Mouse (Mus musculus) midbrain, embryonic 15.5 days (tissue): ENCODE data around the gene Trim13. TPM values are rescaled to one million over a fixed set of nuclear protein-coding genes. Genes with fewer than 3 reads are reported as not detected.
A peak's percentile ranks its signal among the peaks of the same experiment; 100 is the strongest.
"Not testable (repeated sequence)": the region's sequence is repeated elsewhere in the genome, so short reads cannot be mapped to it uniquely, and the experiment has no call there.

ENCODE experiments used
- ATAC-seq: fragments of 200-750 bp; cut with Nextera tagmentation; replicated peaks from 2 replicates; pipeline ENCODE4 v1.8.0; 2017; ENCODE audit warnings: moderate TSS enrichment
- H3K27ac ChIP-seq: fragments of 300-500 bp; sonication (generic); 2 replicates; pipeline ENCODE4 v1.5.1; 2015; ENCODE audit warnings: mild to moderate bottlenecking, inconsistent platforms
- H3K27me3 ChIP-seq: fragments of 300-500 bp; sonication (generic); replicated peaks from 2 replicates; pipeline ENCODE4 v1.6.1; 2015; ENCODE audit warnings: inconsistent platforms
- H3K36me3 ChIP-seq: fragments of 300-500 bp; sonication (generic); replicated peaks from 2 replicates; pipeline ENCODE4 v1.6.1; 2015; ENCODE audit warnings: inconsistent platforms
- H3K4me1 ChIP-seq: fragments of 300-500 bp; sonication (generic); 2 replicates; pipeline ENCODE4 v1.6.1; 2015; ENCODE audit warnings: inconsistent platforms
- H3K4me2 ChIP-seq: fragments of 300-500 bp; sonication (generic); 2 replicates; pipeline ENCODE4 v1.6.1; 2015; ENCODE audit warnings: inconsistent platforms, mild to moderate bottlenecking, moderate library complexity
- H3K4me3 ChIP-seq: fragments of 300-500 bp; sonication (generic); 2 replicates; pipeline ENCODE4 v1.5.1; 2015; ENCODE audit warnings: mild to moderate bottlenecking, inconsistent platforms
- H3K9ac ChIP-seq: fragments of 300-500 bp; sonication (generic); 2 replicates; pipeline ENCODE4 v1.6.1; 2015; ENCODE audit warnings: mild to moderate bottlenecking, inconsistent platforms
- H3K9me3 ChIP-seq: fragments of 300-500 bp; sonication (generic); 2 replicates; pipeline ENCODE4 v1.6.1; 2016; ENCODE audit warnings: inconsistent platforms
- WGBS: fragments of 180-500 bp; shearing (Covaris S2); methylation state at CpG from one replicate; pipeline ENCODE4 v1.1.7; 2015; ENCODE audit warnings: mixed read lengths; 5-methylcytosine and 5-hydroxymethylcytosine counted together
- polyA plus RNA-seq: library from polyadenylated mRNA; unstranded; fragments of >200 nt; fragmentation: Nextera tagmentation; extraction: Ambion mirVana; gene quantifications from 2 replicates; pipeline ENCODE4 v1.2.1, GENCODE M21; 2015

Trim13 gene
- polyA plus RNA-seq, 1 experiment from 2014 or later, result 43.5 TPM

DNA sequence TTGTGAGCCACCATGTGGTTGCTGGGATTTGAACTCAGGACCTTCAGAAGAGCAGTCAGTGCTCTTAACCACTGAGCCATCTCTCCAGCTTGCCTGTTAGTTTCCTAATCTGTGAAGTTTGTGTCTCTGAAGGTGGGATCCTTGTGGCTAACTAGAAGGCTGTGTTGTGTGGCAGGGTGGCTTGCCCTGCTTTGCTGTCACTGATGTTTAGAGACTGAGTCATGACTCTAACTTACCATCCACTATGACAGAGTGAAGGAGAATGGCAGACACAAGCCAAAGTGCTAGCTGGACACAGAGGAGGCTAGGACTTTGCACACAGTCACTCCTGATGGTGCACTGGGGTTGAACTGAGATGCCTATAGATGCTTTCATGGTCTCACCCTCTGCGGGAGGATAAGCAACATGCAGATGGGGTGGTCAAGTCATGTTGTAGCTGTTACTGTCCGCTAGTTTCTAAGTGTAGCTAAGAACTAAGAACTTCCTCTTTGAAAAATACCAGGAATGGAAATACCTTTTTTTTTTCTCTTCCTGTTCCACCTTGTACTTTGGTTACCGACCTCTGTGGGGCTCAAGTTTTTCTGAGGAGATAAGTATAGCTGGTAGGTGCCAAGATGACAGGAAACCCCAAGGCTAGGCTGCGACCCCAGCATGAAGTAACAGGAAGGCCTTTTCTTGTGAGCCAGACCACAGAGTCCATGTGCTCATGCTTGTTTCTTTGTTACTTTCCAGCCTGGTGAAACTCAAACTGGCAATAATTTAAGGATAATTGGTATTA, 8.6 kb upstream of the Trim13 start:
- Histone ChIP-seq H3K4me3 (no peak overlapping the region), H3K9ac (no peak overlapping the region), H3K27ac (no peak overlapping the region), H3K4me1 (no peaks in the 10 kb centered on the region), H3K36me3 (no peaks in the 10 kb centered on the region), H3K27me3 (no peaks in the 10 kb centered on the region), H3K9me3 (no peaks in the 10 kb centered on the region), H3K4me2 (no peak overlapping the region)
- ATAC-seq, result no peak
- 87% methylated on average over 4 of the region's 4 CpGs for WGBS

DNA sequence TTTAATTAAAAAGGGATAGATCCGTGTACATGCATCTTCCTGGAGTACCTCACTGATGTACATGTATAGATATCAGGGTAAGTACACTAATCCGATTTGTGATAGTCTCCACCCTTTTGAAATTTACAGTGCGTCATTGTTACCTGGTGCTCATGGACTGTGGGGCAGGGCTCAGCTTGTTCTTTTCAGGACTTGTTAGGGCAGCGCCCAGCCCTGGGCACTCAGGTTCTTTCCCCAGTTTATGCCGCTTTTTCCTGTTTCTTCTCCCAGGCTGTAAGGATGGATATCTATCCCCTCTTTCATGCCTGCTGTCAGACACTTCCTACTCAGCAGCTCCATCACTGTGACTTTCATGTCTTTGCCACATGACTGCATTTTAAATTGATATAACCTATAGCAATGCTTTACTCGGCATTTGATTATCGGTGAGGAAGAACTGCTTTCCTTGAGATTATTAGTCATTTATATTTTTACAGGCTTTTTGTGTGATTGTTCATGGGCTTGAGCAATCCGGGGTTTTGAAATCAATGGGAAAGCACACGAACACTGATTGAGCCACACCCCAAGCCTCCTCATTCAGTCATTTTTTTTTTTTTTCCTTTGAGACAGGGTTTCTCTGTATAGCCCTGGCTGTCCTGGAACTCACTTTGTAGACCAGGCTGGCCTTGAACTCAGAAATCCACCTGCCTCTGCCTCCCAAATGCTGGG, 1.2 kb upstream of the Trim13 start:
- no peak overlapping the region for H3K27ac ChIP-seq
- H3K9ac ChIP-seq, result no peak overlapping the region
- H3K4me3 ChIP-seq, result no peak overlapping the region
- no peaks in the 10 kb centered on the region for H3K27me3 ChIP-seq
- no peaks in the 10 kb centered on the region for H3K36me3 ChIP-seq
- no peaks in the 10 kb centered on the region for H3K9me3 ChIP-seq
- H3K4me1 ChIP-seq, result peaks cover 18% of the 10 kb centered on the region
- 90% methylated on average over 9 of the region's 9 CpGs for WGBS
- ATAC-seq, result no peak
- no peak overlapping the region for H3K4me2 ChIP-seq

DNA sequence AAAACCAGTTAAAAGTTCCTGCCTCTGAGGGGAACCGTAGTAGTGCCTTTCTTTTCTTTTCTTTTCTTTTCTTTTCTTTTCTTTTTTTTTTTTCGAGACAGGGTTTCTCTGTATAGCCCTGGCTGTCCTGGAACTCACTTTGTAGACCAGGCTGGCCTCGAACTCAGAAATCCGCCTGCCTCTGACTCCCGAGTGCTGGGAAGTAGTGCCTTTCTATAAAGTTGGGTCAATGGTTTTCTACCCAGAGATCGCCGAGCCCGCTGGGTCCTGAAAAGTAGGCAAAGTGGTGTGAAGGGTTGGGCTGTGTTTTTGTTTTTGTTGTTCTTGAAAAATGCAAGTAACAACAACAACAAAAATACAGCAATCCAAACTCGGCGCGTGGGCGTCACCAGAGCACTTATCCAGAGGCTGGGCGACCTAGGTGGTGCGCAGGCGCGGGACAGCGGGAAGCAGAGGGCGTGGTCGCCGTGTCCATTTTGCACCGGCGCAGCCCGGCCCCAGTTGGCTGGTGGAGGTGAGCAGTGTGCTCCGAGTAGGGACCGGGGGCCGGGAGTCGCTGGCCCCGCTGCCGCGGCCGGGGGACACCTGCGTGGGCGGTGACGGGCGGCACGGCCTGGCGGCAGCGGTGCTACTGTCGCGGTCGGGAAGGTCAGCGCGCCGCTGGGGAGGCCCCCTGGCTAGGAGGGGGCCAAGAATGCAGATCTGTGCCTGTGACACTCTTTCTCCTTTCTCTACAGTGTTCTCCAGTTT, 1.2 kb downstream of the Trim13 start:
- Histone ChIP-seq H3K4me3 (peak overlapping the region; percentile 92), H3K4me2 (peak overlapping the region; percentile 63), H3K27ac (peak overlapping the region; percentile 89), H3K9ac (peak overlapping the region; percentile 94), H3K36me3 (peaks cover under 1% of the 10 kb centered on the region; the same call in 1 of the 2 replicates), H3K4me1 (peaks cover 26% of the 10 kb centered on the region), H3K27me3 (no peaks in the 10 kb centered on the region), H3K9me3 (no peaks in the 10 kb centered on the region)
- 4% methylated on average over 44 of the region's 44 CpGs for WGBS
- peak; percentile 97 for ATAC-seq

- H3K4me1 ChIP-seq, result peaks cover 26% of the 10 kb centered on the region
- H3K27ac ChIP-seq, result no peak overlapping the region
- H3K4me3 ChIP-seq, result no peak overlapping the region; the same call in 1 of the 2 replicates
- H3K9me3 ChIP-seq, result no peaks in the 10 kb centered on the region
- 90% methylated on average over 9 of the region's 9 CpGs for WGBS
- peak overlapping the region; percentile 63 for H3K4me2 ChIP-seq
- H3K36me3 ChIP-seq, result peaks cover 19% of the 10 kb centered on the region
- H3K27me3 ChIP-seq, result no peaks in the 10 kb centered on the region
- ATAC-seq, result no peak
- H3K9ac ChIP-seq, result no peak overlapping the region
These were observed 3.3 kb downstream of the Trim13 start for GRCm38 (mm10) chr14:61601348-61601747.

DNA sequence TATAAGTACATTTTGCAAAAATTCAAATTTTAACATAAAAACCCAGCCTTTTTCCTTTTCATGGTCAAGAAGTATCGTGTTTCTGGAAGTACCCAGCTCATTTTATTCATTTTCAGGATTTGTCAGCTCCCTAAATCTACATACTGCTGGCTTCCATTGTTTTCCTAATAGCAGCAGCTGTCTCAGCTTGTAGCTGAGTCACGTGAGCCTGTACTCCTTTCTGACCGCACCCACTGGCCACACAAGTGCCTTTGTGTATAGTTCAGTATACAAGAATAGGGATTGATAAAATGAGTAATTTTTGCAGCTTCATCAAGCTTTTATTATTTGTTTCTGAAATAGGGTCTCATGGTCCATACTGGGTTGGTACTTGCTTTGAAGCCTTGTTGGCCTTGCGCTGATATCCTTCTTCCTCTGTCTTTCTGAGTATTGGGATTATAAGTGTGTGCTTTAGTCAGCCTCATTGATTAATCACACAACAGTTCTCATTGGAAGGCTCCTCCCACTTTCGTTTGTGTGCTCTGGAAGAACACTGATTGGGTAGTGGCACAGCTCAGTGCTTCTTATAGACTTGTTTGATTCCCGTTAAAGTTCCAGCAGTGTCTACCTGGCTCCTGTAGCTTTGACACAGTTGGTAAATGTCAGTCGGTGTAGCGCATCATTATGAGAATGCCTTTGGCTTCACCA, 5.2 kb downstream of the Trim13 start:
- H3K27ac ChIP-seq, result no peak overlapping the region
- no peak overlapping the region for H3K4me3 ChIP-seq
- H3K9me3 ChIP-seq, result no peaks in the 10 kb centered on the region
- H3K9ac ChIP-seq, result no peak overlapping the region
- H3K36me3 ChIP-seq, result peaks cover 29% of the 10 kb centered on the region
- WGBS, result 61% methylated on average over 8 of the region's 8 CpGs
- ATAC-seq, result no peak
- no peak overlapping the region for H3K4me2 ChIP-seq
- peaks cover 26% of the 10 kb centered on the region for H3K4me1 ChIP-seq
- H3K27me3 ChIP-seq, result no peaks in the 10 kb centered on the region

GRCm38 (mm10) chr14:61604081-61604480, 6.0 kb downstream of the Trim13 start:
- H3K36me3 ChIP-seq, result peaks cover 29% of the 10 kb centered on the region
- H3K27me3 ChIP-seq, result no peaks in the 10 kb centered on the region
- no peak overlapping the region for H3K9ac ChIP-seq
- no peak for ATAC-seq
- no peak overlapping the region for H3K4me3 ChIP-seq
- 93% methylated on average over 3 of the region's 3 CpGs for WGBS
- H3K9me3 ChIP-seq, result no peaks in the 10 kb centered on the region
- no peak overlapping the region for H3K4me2 ChIP-seq
- no peak overlapping the region for H3K27ac ChIP-seq
- peaks cover 26% of the 10 kb centered on the region for H3K4me1 ChIP-seq

- 85% methylated on average over 2 of the region's 2 CpGs for WGBS
- peaks cover 29% of the 10 kb centered on the region for H3K36me3 ChIP-seq
These were observed 8.0 kb downstream of the Trim13 start for GRCm38 (mm10) chr14:61606088-61606487.

DNA sequence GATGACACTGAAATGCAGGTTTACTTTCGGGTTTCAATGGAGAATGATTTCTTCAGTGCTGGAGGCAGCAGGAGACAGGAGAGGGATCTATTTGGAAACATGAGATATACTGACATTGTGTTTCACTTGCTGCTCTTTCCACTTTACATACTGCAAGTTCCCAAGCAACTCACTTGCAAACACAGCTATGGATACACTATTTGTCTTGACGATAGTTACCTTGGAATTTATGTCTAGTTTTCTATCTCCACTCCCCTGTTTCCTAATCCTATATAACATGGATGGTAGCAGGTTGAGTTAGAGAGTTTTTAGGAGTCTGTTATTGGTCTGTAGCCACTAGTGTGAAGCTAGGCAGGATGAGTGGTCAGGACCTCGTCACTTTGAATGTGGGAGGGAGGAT, 9.1 kb downstream of the Trim13 start, which contains the start of gene Kcnrg:
Gene Kcnrg (plus strand): TSS at position 301 of the 400 bp plus-strand sequence.
- 90% methylated on average over 3 of the region's 3 CpGs for WGBS
- H3K36me3 ChIP-seq, result peaks cover 33% of the 10 kb centered on the region
- H3K4me3 ChIP-seq, result no peak within 1 kb of the TSS
- no peaks in the 10 kb centered on the region for H3K27me3 ChIP-seq
- H3K27ac ChIP-seq, result no peak within 1 kb of the TSS
- ATAC-seq, result no peak
- H3K9ac ChIP-seq, result no peak within 1 kb of the TSS
- H3K4me2 ChIP-seq, result no peak within 1 kb of the TSS
- no peaks in the 10 kb centered on the region for H3K9me3 ChIP-seq
- peaks cover 6% of the 10 kb centered on the region; the same call in 1 of the 2 replicates for H3K4me1 ChIP-seq

More at GRCm38 (mm10) chr14:61606088-61606487, 8.0 kb downstream of the Trim13 start:
- not testable (repeated sequence) for H3K4me2 ChIP-seq, ATAC-seq, H3K27me3 ChIP-seq, H3K27ac ChIP-seq, H3K9me3 ChIP-seq, H3K9ac ChIP-seq, H3K4me3 ChIP-seq
- H3K4me1 ChIP-seq, result peaks cover 16% of the 10 kb centered on the region

DNA sequence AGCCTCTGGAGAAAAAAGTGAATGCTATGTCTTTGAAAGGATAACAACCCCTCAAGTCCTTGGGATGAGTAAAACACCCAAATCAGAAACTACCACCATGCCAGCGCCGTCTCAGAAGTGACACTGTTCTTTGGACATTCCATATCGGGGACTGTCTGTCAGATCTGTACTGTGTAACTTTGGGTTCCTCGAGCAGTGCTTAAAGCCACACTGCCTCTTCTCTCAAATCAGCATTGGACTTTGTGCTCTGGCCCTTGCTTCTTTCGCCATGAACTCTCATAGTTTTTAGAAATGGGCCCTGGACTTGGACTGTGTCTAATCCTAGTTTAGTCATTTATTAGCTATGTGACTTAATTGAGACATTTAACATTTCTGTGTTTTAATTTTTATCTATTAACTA, 13.7 kb downstream of the Trim13 start:
- ATAC-seq, result no peak

DNA sequence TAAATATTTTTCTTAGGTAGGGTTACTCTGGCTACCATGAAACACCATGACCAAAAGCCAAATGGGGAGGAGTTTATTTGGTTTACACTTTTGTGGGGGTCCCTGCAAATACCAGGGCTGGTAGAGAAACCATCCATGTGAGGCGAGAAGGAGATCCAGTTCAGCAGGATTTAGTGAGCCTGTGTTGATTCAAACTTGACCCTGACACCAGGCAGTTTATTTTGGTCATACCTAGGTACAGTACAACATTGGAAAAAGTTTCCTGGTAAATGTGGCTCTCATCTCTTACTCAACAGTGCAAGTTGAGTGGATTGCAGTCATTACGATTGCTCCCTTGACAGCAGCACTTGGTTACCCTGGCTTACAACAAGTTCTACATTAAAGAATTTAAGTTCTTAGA, 15.3 kb downstream of the Trim13 start:
- no peaks in the 10 kb centered on the region for H3K27me3 ChIP-seq
- no peak overlapping the region for H3K9ac ChIP-seq
- no peak for ATAC-seq
- H3K4me3 ChIP-seq, result no peak overlapping the region
- WGBS, result 99% methylated on average over 2 of the region's 2 CpGs
- H3K9me3 ChIP-seq, result no peaks in the 10 kb centered on the region
- 0 out of 2 replicates have a peak, but pooled peaks cover 4% of the 10 kb centered on the region for H3K36me3 ChIP-seq
- no peak overlapping the region for H3K4me2 ChIP-seq
- no peaks in the 10 kb centered on the region for H3K4me1 ChIP-seq
- no peak overlapping the region for H3K27ac ChIP-seq

More for the DNA sequence above, 13.7 kb downstream of the Trim13 start:
- Histone ChIP-seq H3K4me1 (no peaks in the 10 kb centered on the region), H3K27me3 (no peaks in the 10 kb centered on the region), H3K4me3 (no peak overlapping the region), H3K4me2 (no peak overlapping the region), H3K27ac (no peak overlapping the region), H3K9ac (no peak overlapping the region), H3K36me3 (peaks cover 12% of the 10 kb centered on the region), H3K9me3 (no peaks in the 10 kb centered on the region)
- WGBS, result 90% methylated on average over 5 of the region's 5 CpGs

DNA sequence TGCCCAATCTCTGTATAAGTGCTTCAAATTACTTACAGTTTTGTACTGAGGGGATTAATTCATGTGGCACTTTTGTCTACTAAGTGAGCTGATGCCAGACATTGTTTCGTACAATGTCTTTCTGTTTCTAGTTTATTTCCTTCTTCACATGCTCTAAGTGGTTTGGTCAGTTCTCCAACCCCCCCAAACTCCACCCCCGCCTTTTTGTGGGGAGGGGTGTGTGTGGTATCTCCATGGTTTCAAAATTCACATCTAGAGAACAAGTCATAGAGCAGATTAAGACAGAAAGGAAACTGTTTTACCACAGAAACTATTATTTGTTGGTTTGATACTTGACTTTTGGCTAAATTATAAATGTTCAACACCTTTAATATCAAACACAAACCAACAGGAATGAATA, 22.3 kb downstream of the Trim13 start:
- Histone ChIP-seq H3K4me3 (no peak overlapping the region), H3K9ac (no peak overlapping the region), H3K9me3 (no peaks in the 10 kb centered on the region), H3K36me3 (no peaks in the 10 kb centered on the region), H3K27ac (no peak overlapping the region), H3K4me2 (no peak overlapping the region), H3K27me3 (no peaks in the 10 kb centered on the region), H3K4me1 (no peaks in the 10 kb centered on the region)
- ATAC-seq, result no peak
- 98% methylated on average over 2 of the region's 2 CpGs for WGBS

DNA sequence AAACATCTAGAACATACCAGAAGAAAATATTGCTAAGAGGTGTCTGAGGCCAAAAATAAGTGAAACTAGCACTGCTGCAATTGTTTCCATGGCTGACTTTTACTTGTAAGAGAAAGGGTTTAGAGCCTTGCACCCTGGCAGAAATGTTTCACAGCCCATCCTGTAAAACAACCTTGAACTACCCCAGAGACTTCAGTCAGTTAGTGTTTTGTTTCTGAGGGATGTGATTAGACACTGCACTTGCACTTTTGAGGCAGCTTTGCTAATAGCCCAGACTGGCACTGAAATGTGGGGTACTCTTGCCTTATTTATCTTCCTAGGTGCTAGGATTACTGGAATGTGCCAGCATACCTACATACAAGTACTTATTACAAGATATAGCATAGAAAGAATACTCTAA, 37.9 kb downstream of the Trim13 start:
- no peaks in the 10 kb centered on the region for H3K9me3 ChIP-seq
- no peak overlapping the region for H3K27ac ChIP-seq
- no peak overlapping the region for H3K9ac ChIP-seq
- H3K4me3 ChIP-seq, result no peak overlapping the region
- no peaks in the 10 kb centered on the region for H3K4me1 ChIP-seq
- no peak overlapping the region for H3K4me2 ChIP-seq
- no peaks in the 10 kb centered on the region for H3K27me3 ChIP-seq
- ATAC-seq, result no peak
- H3K36me3 ChIP-seq, result no peaks in the 10 kb centered on the region
